Mouse (Mus musculus): ENCODE data around the gene Vmn1r15.

Gene Vmn1r15
- long read RNA-seq, experiment 1 = 0 reads
- long read RNA-seq, experiment 2 = 0 reads

- intact Hi-C loops (cut with DNase I) = no loop called here
These were observed at the start of gene Vmn1r15 for GRCm38 (mm10) chr6:57257652-57258051. Gene Vmn1r15, plus strand, starts transcription at chr6:57257952.

- intact Hi-C loops (cut with DNase I) = no loop called here
These were observed 26.4 kb upstream of the Vmn1r15 start, which contains the start of gene Vmn1r14 for GRCm38 (mm10) chr6:57231386-57231785. Gene Vmn1r14, plus strand, starts transcription at chr6:57231686.

- intact Hi-C loops (cut with DNase I) = no loop called here
These were observed 3.2 kb downstream of the Vmn1r15 start for GRCm38 (mm10) chr6:57260990-57261389.

- intact Hi-C loops (cut with DNase I) = no loop called here
These were observed 14.1 kb downstream of the Vmn1r15 start for GRCm38 (mm10) chr6:57271881-57272280.

- intact Hi-C loops (cut with DNase I) = no loop called here
These were observed 14.8 kb downstream of the Vmn1r15 start for GRCm38 (mm10) chr6:57272517-57272916.

- intact Hi-C loops (cut with DNase I) = no loop called here
These were observed 21.2 kb downstream of the Vmn1r15 start for GRCm38 (mm10) chr6:57278952-57279351.
